Mouse (Mus musculus) adrenal gland, postnatal 4 days (tissue): ENCODE results near the gene Tubgcp6. TPM values are rescaled to one million over a fixed set of nuclear protein-coding genes. Genes with fewer than 3 reads are reported as not detected.

Experiments
- DNase-seq, 2 experiments: peaks; one replicate each; pipeline ENCODE4 v3.0.0; 2021 to 2022; ENCODE audit warnings: low spot score in 2 of 2, mixed read lengths in 2 of 2
- microRNA-seq: library from miRNA; unstranded; fragments of <30 nt; microRNA quantifications from one replicate; pipeline ENCODE4 v1.2.0, GENCODE M21; 2021
- total RNA-seq, 2 experiments: library from RNA; stranded (reverse); gene quantifications; 2 replicates each; pipeline ENCODE4 v1.2.3; 2021

Tubgcp6 gene
- total RNA-seq, 2 experiments from 2014 or later: 20.1 to 24.8 TPM

DNA sequence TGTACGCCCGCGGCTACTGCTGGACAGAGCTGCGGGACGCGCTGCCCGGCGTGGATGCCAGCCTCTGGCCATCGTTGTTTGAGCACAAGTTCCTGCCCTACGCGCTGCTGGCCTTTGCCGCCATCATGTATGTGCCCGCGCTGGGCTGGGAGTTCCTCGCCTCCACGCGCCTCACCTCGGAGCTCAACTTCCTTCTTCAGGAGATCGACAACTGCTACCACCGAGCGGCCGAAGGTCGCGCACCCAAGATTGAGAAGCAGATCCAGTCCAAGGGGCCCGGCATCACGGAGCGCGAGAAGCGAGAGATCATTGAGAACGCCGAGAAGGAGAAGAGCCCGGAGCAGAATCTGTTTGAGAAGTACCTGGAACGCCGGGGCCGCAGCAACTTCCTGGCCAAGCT lies 55.3 kb downstream of the Tubgcp6 start:
- DNase-seq: no peak

GRCm38 (mm10) chr15:89064891-89065290 lies 58.0 kb downstream of the Tubgcp6 start:
- no peak for DNase-seq

- DNase-seq: no peak
These were observed 59.4 kb downstream of the Tubgcp6 start for GRCm38 (mm10) chr15:89063536-89063935.

DNA sequence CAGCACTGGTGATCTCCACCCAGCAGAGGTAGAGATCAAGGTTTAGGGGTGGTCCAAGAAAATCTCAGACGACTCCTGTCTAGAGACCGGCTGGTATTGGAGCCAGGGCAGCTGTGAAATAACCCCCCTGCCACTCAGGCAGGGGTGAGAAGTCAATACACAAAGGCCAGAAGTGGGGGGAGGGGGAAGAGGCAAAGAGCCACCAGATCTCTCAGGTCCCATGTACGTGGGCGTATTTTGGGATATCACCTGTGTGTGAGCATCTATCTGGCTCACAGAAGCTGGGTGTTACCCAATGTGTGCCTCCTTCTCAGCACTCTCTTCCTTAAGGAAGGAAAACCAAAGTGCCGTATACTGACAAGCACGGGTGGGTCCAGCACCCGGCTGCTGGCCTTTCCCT lies 59.9 kb downstream of the Tubgcp6 start:
- no peak for DNase-seq

- DNase-seq: no peak
These were observed 60.4 kb downstream of the Tubgcp6 start for GRCm38 (mm10) chr15:89062518-89062910.

- DNase-seq: no peak
These were observed 61.0 kb downstream of the Tubgcp6 start for GRCm38 (mm10) chr15:89061761-89062517.

DNA sequence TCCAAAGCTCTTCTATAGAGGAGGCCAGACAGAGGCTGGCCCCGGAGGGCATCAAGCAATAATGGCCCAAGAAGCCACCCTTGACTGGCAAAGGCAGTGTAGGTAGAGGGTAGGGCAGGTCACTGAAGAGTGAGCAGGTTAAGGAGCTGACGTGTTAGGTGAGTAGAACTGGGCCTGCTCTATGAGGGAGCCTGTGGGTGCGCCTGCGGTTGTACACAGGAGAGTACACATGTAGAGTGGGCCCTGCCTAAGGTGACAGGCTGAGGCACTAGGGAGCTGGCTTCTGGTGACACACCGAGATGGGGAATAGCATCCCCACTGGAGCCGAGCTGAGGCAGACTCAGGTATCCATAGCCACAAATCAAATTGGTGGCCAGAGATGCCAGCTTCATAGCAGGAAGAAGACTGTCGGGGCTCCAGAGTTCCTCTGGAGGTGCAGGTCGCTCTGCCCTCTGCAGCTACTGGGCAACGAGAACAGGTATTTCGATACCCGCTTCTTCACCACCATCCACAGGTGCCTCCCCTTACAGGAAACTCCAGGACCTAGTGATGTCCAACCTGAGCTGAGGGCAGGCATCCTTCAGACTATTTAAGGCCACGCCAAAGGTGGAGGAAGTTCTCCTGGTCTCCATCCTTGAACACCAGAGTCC lies 62.0 kb downstream of the Tubgcp6 start:
- no peak for DNase-seq

DNA sequence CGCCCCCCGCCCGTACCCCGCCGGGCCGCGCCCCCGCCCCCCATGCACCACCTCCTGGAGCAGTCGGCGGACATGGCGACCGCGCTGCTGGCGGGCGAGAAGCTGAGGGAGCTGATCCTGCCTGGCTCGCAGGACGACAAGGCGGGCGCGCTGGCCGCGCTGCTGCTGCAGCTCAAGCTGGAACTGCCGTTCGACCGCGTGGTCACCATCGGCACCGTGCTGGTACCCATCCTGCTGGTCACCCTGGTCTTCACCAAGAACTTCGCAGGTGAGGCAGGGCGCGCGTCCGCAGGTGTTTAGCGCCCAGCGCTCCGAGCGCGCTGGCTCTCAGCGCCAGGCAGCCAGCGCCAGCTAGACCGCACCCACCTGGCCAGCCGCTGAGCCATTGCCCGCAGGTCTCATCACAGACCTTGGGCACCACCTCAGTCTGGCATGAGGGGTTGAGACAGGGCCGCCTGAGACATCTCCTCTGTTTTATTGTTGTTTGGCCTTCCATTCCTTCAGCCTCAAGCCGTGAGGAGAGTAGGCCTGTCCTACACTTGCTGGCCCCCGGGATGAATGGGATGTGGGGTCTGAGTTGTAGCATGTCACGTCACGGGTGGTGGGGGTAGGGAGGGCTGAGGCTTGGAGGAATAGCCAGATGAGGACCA lies 62.8 kb downstream of the Tubgcp6 start:
- no peak for DNase-seq

- no peak for DNase-seq
These were observed 63.6 kb downstream of the Tubgcp6 start, which contains the start of gene Panx2 for GRCm38 (mm10) chr15:89059161-89059931. TSS of gene Panx2 (plus strand) at chr15:89059734.

- DNase-seq: no peak
These were observed 64.2 kb downstream of the Tubgcp6 start for GRCm38 (mm10) chr15:89058736-89059135.

DNA sequence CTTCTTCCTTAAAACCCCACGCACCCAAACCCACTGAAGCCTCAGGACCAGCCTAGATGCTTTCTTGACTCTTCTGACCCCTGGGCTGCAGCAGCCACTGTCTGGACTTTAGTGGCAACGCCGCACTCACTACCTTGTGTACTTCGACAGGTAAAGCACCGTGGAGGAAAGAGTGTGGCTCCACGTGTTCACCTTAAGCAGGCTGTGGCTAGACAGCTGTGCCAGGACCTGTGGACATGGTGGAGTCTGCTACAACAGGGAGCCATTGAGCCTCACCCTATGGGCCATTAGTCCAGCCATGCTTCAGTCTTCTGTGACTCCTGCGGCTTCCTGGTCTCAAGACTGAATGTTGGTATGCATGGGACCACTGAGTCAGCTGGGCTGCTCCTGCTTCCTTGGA lies 68.2 kb downstream of the Tubgcp6 start:
- DNase-seq: no peak

Small RNAs within 50 kb of the gene (microRNA-seq; reads per million reads assigned to microRNA genes)
- not detected for gene Mir7118

Other genes starting within 250 kb of the Tubgcp6 start
- gene Ttll8, start 168.7 kb downstream of the Tubgcp6 start, total RNA-seq: under 1 TPM in 1 of 2 experiments, not detected in 1; 0.28 TPM
- gene Mlc1, start 144.1 kb downstream of the Tubgcp6 start, total RNA-seq: under 1 TPM in 1 of 2 experiments, not detected in 1; 0.17 TPM
- under 1 TPM in 1 of 2 experiments, not detected in 1; 0.53 TPM for gene Mov10l1, start 140.2 kb downstream of the Tubgcp6 start, total RNA-seq
- 1 to 10 TPM; 3.4 to 3.5 TPM for gene Panx2, start 63.4 kb downstream of the Tubgcp6 start, total RNA-seq
- gene Trabd, start 48.0 kb downstream of the Tubgcp6 start, total RNA-seq: 10 to 100 TPM; 45.5 to 45.6 TPM
- gene Selenoo, start 34.0 kb downstream of the Tubgcp6 start, total RNA-seq: 10 to 100 TPM; 30.7 to 35.0 TPM
- gene Hdac10, start 5.6 kb upstream of the Tubgcp6 start, total RNA-seq: 10 to 100 TPM; 19.8 TPM
- gene Mapk12, start 17.6 kb upstream of the Tubgcp6 start, total RNA-seq: 10 to 100 TPM; 13.9 to 16.2 TPM
- gene Mapk11, start 26.5 kb upstream of the Tubgcp6 start, total RNA-seq: 1 to 10 TPM; 6.9 to 8.6 TPM
- 100 to 1,000 TPM; 167 to 207 TPM for gene Plxnb2, start 57.7 kb upstream of the Tubgcp6 start, total RNA-seq
- 10 to 100 TPM; 11.5 to 13.0 TPM for gene Dennd6b, start 73.4 kb upstream of the Tubgcp6 start, total RNA-seq
- gene Ppp6r2, start 88.4 kb upstream of the Tubgcp6 start, total RNA-seq: 10 to 100 TPM; 53.8 to 57.6 TPM
- 100 to 1,000 TPM; 108 to 111 TPM for gene Sbf1, start 192.2 kb upstream of the Tubgcp6 start, total RNA-seq
- gene Adm2, start 199.6 kb upstream of the Tubgcp6 start, total RNA-seq: under 1 TPM in 1 of 2 experiments, not detected in 1; 0.53 TPM
- gene Miox, start 211.3 kb upstream of the Tubgcp6 start, total RNA-seq: 10 to 100 TPM in 1 of 2 experiments, 1 to 10 TPM in 1; 6.0 to 90.1 TPM
- gene Lmf2, start 232.5 kb upstream of the Tubgcp6 start, total RNA-seq: 10 to 100 TPM; 59.3 to 59.5 TPM
- gene Ncaph2, start 232.6 kb upstream of the Tubgcp6 start, total RNA-seq: 100 to 1,000 TPM; 126 to 133 TPM